Mouse (Mus musculus) embryonic fibroblast, embryonic 13.5 days (primary cell): ENCODE data around the gene Olfr905.

ENCODE experiments used
- CTCF ChIP-seq: IDR thresholded peaks from 2 replicates; pipeline ENCODE4 v1.5.1; 2011; ENCODE audit warnings: mild to moderate bottlenecking, control low read depth, low read length, moderate library complexity, borderline replicate concordance; ENCODE audit not compliant: insufficient read depth
- POLR2A ChIP-seq: IDR thresholded peaks from 2 replicates; pipeline ENCODE4 v1.6.1; 2011; ENCODE audit warnings: low read depth, mild to moderate bottlenecking, control low read depth, low read length, moderate library complexity

GRCm38 (mm10) chr9:38462844-38463243, 8.1 kb upstream of the Olfr905 start, which contains the start of gene Olfr904:
- TF ChIP-seq CTCF (no peak), POLR2A (no peak)
